Mouse (Mus musculus) embryonic facial prominence, embryonic 14.5 days (tissue): ENCODE data around the gene Cacng6. TPM values are rescaled to one million over a fixed set of nuclear protein-coding genes. Genes with fewer than 3 reads are reported as not detected.

Experiments used
- ATAC-seq: fragments of 200-750 bp; cut with Nextera tagmentation; 2 replicates; pipeline ENCODE4 v1.8.0; 2017; ENCODE audit warnings: low read depth, moderate number of reproducible peaks, moderate TSS enrichment
- DNase-seq: peaks from one replicate; pipeline ENCODE4 v3.0.0-alpha.2; 2015; ENCODE audit warnings: low spot score
- H3K27ac ChIP-seq: fragments of 300-500 bp; sonication (generic); replicated peaks from 2 replicates; pipeline ENCODE4 v1.5.1; 2014; ENCODE audit warnings: low read depth, mild to moderate bottlenecking, low read length, moderate library complexity
- H3K27me3 ChIP-seq: fragments of 300-500 bp; sonication (generic); replicated peaks from 2 replicates; pipeline ENCODE4 v1.6.1; 2014; ENCODE audit warnings: low read length; ENCODE audit not compliant: control insufficient read depth, insufficient read depth
- H3K36me3 ChIP-seq: fragments of 300-500 bp; sonication (generic); 2 replicates; pipeline ENCODE4 v1.6.1; 2014; ENCODE audit warnings: low read length, mixed read lengths; ENCODE audit not compliant: control insufficient read depth, insufficient read depth
- H3K4me1 ChIP-seq: fragments of 300-500 bp; sonication (generic); 2 replicates; pipeline ENCODE4 v1.6.1; 2014; ENCODE audit warnings: antibody characterized with exemption, low read length; ENCODE audit not compliant: control insufficient read depth, insufficient read depth
- H3K4me2 ChIP-seq: fragments of 300-500 bp; sonication (generic); 2 replicates; pipeline ENCODE4 v1.6.1; 2014; ENCODE audit warnings: low read depth, mild to moderate bottlenecking, low read length, moderate library complexity, mixed read lengths
- H3K4me3 ChIP-seq: fragments of 300-500 bp; sonication (generic); 2 replicates; pipeline ENCODE4 v1.5.1; 2014; ENCODE audit warnings: low read depth, mild to moderate bottlenecking, low read length
- H3K9ac ChIP-seq: fragments of 300-500 bp; sonication (generic); 2 replicates; pipeline ENCODE4 v1.6.1; 2014; ENCODE audit warnings: low read depth, mild to moderate bottlenecking, low read length, moderate library complexity, mixed read lengths
- H3K9me3 ChIP-seq: fragments of 300-500 bp; sonication (generic); 2 replicates; pipeline ENCODE4 v1.6.1; 2016; ENCODE audit warnings: low read length; ENCODE audit not compliant: control insufficient read depth
- WGBS: fragments of 180-500 bp; shearing (Covaris S2); extraction: QIAGEN DNeasy Blood & Tissue Kit; methylation state at CpG from one replicate; pipeline ENCODE4 v1.1.7; 2014; 5-methylcytosine and 5-hydroxymethylcytosine counted together
- polyA plus RNA-seq: library from polyadenylated mRNA; unstranded; fragments of >200 nt; fragmentation: Nextera tagmentation; extraction: Ambion mirVana; gene quantifications from 2 replicates; pipeline ENCODE4 v1.2.1, GENCODE M21; 2014

Gene Cacng6
- polyA plus RNA-seq, 1 experiment from 2014 or later = 14.5 TPM

DNA sequence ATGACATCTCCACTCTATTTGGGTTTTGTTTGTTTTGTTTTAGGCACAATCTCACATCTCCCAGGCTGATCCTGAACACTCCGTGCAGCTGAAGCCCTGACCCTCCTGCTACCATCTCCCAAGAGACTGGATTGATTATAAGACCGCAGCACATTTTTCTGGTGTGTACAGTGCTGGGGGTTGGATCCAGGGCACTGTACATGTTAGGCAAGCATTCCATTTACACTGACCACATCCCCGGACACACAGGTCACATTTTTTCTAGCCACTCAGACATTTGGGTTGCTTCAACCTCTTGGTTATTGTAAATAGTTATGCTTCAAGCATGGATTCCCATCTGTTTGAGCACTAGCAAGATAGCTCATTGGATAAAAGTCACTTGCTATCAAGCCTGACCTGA, 22.6 kb downstream of the Cacng6 start:
- Histone ChIP-seq H3K4me1 (no peaks in the 10 kb centered on the region), H3K27ac (no peak overlapping the region), H3K9me3 (no peaks in the 10 kb centered on the region), H3K36me3 (no peaks in the 10 kb centered on the region), H3K27me3 (no peaks in the 10 kb centered on the region), H3K9ac (no peak overlapping the region), H3K4me2 (no peak overlapping the region), H3K4me3 (no peak overlapping the region)
- ATAC-seq = no peak
- no peak for DNase-seq
- 73% methylated on average over 3 of the region's 3 CpGs for WGBS

DNA sequence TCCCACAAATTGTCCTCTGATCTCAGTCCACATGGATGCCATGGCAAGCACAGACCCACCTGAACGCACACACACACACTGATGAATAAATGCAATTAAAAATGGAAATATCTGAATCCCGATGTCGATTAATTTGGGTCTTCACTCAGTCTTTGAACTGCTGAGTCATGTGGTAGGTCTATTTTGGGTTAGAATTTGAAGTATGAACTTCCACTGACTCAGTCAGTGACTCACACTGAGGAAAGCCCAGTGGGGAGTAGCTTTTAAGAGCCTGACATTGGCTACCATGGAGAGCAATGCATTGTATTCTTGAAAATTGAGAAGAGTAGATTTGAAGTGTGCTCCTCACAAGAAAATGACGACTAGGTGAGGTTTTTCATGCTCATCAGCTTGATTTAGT, 23.0 kb downstream of the Cacng6 start:
- no peak for ATAC-seq
- Histone ChIP-seq H3K27me3 (no peaks in the 10 kb centered on the region), H3K36me3 (no peaks in the 10 kb centered on the region), H3K4me2 (no peak overlapping the region), H3K27ac (no peak overlapping the region), H3K4me3 (no peak overlapping the region), H3K4me1 (no peaks in the 10 kb centered on the region), H3K9ac (no peak overlapping the region), H3K9me3 (no peaks in the 10 kb centered on the region)
- 73% methylated on average over 4 of the region's 4 CpGs for WGBS
- no peak for DNase-seq

GRCm38 (mm10) chr7:3448737-3449454, 24.9 kb downstream of the Cacng6 start:
- Histone ChIP-seq H3K36me3 (no peaks in the 10 kb centered on the region), H3K9ac (0 out of 2 replicates have a peak overlapping the region, but pooled peaks have one; percentile 14), H3K4me1 (no peaks in the 10 kb centered on the region), H3K4me3 (no peak overlapping the region), H3K27ac (no peak overlapping the region), H3K27me3 (no peaks in the 10 kb centered on the region), H3K9me3 (no peaks in the 10 kb centered on the region), H3K4me2 (no peak overlapping the region)
- DNase-seq (peak; percentile 62), ATAC-seq (peak; percentile 68; the same call in 1 of the 2 replicates)
- 15% methylated on average over 15 of the region's 15 CpGs for WGBS

DNA sequence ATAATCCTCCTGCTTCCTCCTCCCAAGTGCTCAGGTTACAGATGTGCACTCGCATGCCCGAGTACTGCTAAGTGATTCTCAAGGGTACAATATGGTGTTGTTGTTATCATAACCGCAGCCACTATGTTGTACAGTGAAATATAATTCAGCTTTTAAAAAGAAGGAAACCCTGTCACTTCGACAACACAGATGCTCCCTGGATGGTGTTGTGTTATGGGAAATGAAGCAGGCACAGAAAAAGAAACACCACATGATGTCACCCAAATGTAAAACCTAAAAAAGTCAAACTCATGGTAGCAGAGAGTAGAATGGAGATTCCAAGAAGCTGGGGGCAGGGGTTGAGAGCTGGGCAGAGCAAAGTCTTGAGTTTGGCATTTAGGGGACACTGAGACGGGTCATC, 26.7 kb downstream of the Cacng6 start:
- H3K36me3 ChIP-seq = no peaks in the 10 kb centered on the region
- H3K4me1 ChIP-seq = no peaks in the 10 kb centered on the region
- no peak overlapping the region for H3K4me2 ChIP-seq
- H3K9ac ChIP-seq = no peak overlapping the region
- H3K27ac ChIP-seq = no peak overlapping the region
- 38% methylated on average over 5 of the region's 5 CpGs for WGBS
- ATAC-seq (no peak), DNase-seq (no peak)
- H3K4me3 ChIP-seq = no peak overlapping the region
- H3K27me3 ChIP-seq = no peaks in the 10 kb centered on the region
- H3K9me3 ChIP-seq = no peaks in the 10 kb centered on the region

DNA sequence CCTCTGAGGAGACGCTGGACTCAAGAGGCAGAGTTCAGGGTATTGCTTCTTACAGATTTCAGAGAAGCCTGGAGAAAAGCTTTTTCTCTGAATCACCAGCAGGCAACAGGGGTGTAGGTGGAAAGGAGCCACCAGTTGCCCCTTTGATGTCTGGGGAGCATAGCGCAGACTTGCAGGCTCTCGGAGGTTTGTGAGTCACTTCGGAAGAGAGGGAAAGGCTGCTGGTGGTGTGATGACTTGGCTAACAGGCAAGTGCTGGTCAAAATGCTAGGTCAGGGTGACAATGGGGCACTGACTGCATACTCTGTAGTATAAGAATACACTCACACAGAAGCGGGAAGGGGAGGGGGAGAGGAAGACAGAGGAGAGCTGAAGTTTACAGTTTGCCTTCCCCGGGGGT, 27.2 kb downstream of the Cacng6 start:
- no peaks in the 10 kb centered on the region for H3K27me3 ChIP-seq
- no peaks in the 10 kb centered on the region for H3K36me3 ChIP-seq
- H3K9me3 ChIP-seq = no peaks in the 10 kb centered on the region
- no peak overlapping the region for H3K4me2 ChIP-seq
- 41% methylated on average over 6 of the region's 6 CpGs for WGBS
- ATAC-seq = no peak
- H3K4me1 ChIP-seq = no peaks in the 10 kb centered on the region
- no peak overlapping the region for H3K9ac ChIP-seq
- no peak overlapping the region for H3K4me3 ChIP-seq
- H3K27ac ChIP-seq = no peak overlapping the region
- DNase-seq = no peak

GRCm38 (mm10) chr7:3452821-3453485, 29.0 kb downstream of the Cacng6 start:
- Histone ChIP-seq H3K9ac (no peak overlapping the region), H3K4me1 (no peaks in the 10 kb centered on the region), H3K27ac (no peak overlapping the region), H3K27me3 (no peaks in the 10 kb centered on the region), H3K4me2 (no peak overlapping the region), H3K4me3 (no peak overlapping the region), H3K36me3 (no peaks in the 10 kb centered on the region), H3K9me3 (no peaks in the 10 kb centered on the region)
- no peak for DNase-seq
- ATAC-seq = no peak
- 51% methylated on average over 12 of the region's 12 CpGs for WGBS

DNA sequence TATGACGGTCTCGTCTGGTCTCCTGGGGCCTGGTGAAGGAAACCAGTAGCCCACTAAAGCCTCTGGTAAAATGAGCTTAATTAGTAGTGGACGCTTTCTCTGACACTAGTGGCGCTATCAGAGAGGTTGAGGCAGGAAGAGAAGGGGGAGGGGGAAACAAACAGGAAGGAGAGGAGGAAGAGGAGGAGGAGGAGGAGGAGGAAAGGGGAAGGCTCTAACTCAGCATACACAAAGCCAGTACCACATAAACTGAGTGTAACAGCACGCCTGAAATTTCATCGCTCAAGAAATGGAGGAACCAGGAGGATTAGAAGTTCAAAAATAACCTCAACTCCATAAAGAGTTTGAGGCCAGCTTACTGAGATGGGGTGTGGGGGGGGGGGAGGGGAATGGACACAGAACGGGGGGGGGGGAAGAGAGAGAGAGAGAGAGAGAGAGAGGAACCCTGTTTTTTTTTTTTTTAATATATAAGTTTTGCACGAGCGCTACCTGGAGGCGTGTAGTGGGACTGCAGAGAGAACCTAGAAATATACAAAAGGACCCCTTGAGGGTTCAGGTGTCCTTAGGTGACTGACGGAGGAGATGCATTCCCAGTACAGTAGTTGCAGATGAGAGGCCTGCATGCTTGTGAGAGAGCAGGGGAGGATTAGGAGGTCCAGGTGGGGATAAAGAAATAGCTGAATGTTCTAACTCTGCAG, 29.6 kb downstream of the Cacng6 start:
- WGBS = 45% methylated on average over 10 of the region's 11 CpGs
- Histone ChIP-seq H3K4me2 (no peak overlapping the region), H3K36me3 (no peaks in the 10 kb centered on the region), H3K9ac (no peak overlapping the region), H3K27ac (no peak overlapping the region), H3K27me3 (no peaks in the 10 kb centered on the region), H3K9me3 (no peaks in the 10 kb centered on the region), H3K4me3 (no peak overlapping the region), H3K4me1 (no peaks in the 10 kb centered on the region)
- peak; percentile 67 for DNase-seq
- no peak for ATAC-seq

DNA sequence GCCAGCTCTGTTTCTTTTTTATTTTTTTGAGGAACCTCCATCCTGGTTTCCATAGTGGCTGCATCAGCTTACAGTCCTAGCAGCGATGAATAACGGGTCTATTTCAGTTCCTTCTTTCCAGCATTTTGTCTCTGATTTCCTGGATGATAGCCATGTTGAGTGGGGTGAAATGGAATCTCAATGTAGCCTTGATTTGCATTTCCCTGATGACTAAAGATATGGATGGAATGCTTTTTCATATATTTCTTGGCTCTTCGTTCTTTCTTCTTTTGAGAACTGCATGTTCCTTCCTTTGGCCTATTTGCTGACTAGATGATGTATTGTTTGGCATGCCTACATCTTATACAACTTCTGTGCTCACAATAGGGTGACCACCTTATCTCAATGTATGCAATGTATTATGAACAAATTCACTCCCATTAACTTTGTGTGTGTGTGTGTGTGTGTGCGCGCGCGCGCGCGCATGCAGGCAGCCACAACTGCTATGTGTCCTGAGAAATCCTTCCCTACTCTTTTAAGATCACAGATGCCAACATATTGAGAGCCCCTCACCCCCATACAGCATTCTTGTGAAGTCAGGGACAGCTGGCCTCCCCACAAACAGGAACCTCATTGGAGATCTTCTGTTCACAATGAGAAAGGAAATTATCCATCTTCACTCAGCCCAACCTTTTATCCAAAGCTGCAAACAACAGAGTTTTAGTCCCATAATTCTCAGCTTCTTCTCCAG, 33.3 kb downstream of the Cacng6 start:
- ATAC-seq = no peak
- 81% methylated on average over 10 of the region's 10 CpGs for WGBS
- Histone ChIP-seq H3K27ac (no peak overlapping the region), H3K9me3 (no peaks in the 10 kb centered on the region), H3K4me3 (no peak overlapping the region), H3K36me3 (no peaks in the 10 kb centered on the region), H3K27me3 (no peaks in the 10 kb centered on the region), H3K9ac (no peak overlapping the region), H3K4me2 (no peak overlapping the region), H3K4me1 (no peaks in the 10 kb centered on the region)
- peak; percentile 74 for DNase-seq
